ENCODE assay signal across 9 mouse cellular contexts in genomic region chr19:10272746-10273145, GRCm38 (mm10). TPM values are rescaled to one million over a fixed set of nuclear protein-coding genes. Genes with fewer than 3 reads are reported as not detected.
A peak's percentile ranks its signal among the peaks of the same experiment; 100 is the strongest.
DNase-seq lines count a peak whose midpoint lies in the region; ATAC-seq and TF ChIP-seq lines count a peak whose summit lies in the region.
"Had no signal": no experiment of that assay in that cellular context is flagged by ENCODE, and none has a peak within 500 bp of the region (broad histone marks: within the 10 kb centered on the region; RNA-seq: fewer than 3 reads in every experiment).

No protein-coding gene starts in this region.

- no peak for TF ChIP-seq CTCF in intestine, postnatal 0 days (IDR thresholded peaks at IDR 0.05; ENCODE audit: low read depth)
- TF ChIP-seq CTCF in E14TG2a.4 (conservative IDR thresholded peaks at IDR 0.05; ENCODE audit: low read length), result no peak

- no peak overlapping the region for H3K4me3 ChIP-seq in intestine, embryonic 14.5 days (ENCODE audit: low read depth, low read length)
- H3K4me3 ChIP-seq in intestine, postnatal 0 days (ENCODE audit: low read depth, low read length), result no peak overlapping the region
- peak overlapping the region; percentile 61 for H3K4me3 ChIP-seq in E14TG2a.4 (replicated peaks; ENCODE audit: low read length)
- no peak overlapping the region; the same call in 1 of the 2 replicates for H3K4me3 ChIP-seq in forebrain, embryonic 16.5 days (replicated peaks; ENCODE audit: low read length)
- no peak overlapping the region for H3K4me3 ChIP-seq in hindbrain, embryonic 11.5 days (ENCODE audit: low read depth, low read length)
- no peak overlapping the region for H3K4me3 ChIP-seq in midbrain, embryonic 13.5 days (replicated peaks)

- peak overlapping the region; percentile 75 for H3K27ac ChIP-seq in intestine, embryonic 14.5 days (ENCODE audit: low read depth)
- H3K27ac ChIP-seq in intestine, postnatal 0 days (ENCODE audit: low read depth, low read length), result no peak overlapping the region
- no peak overlapping the region for H3K27ac ChIP-seq in forebrain, embryonic 16.5 days (ENCODE audit: low read length)
- no peak overlapping the region for H3K27ac ChIP-seq in hindbrain, embryonic 11.5 days (ENCODE audit: low read depth, low read length)
- H3K27ac ChIP-seq in midbrain, embryonic 13.5 days, result no peak overlapping the region

- peak; percentile 74 for DNase-seq in intestine, embryonic 14.5 days (ENCODE audit: low spot score)
- peak; percentile 52 for DNase-seq in hindbrain, embryonic 11.5 days (ENCODE audit: low spot score)
- peak; percentile 58 for DNase-seq in thymus, postnatal 0 days (ENCODE audit: low spot score)
- DNase-seq in testis, postnatal 14 days (ENCODE audit: low spot score), result no peak

- ATAC-seq in intestine, embryonic 14.5 days (replicated peaks; ENCODE audit: low FRiP score, low TSS enrichment, low read depth), result peak; percentile 44
- no peak for ATAC-seq in intestine, postnatal 0 days
- peak; percentile 67 for ATAC-seq in forebrain, embryonic 16.5 days
- peak; percentile 56 for ATAC-seq in hindbrain, embryonic 11.5 days (ENCODE audit: low FRiP score)
- ATAC-seq in midbrain, embryonic 13.5 days, result peak; percentile 74

- no peaks in the 10 kb centered on the region for H3K36me3 ChIP-seq in intestine, embryonic 14.5 days (ENCODE audit: control insufficient read depth, insufficient read depth, low read length)
- no peaks in the 10 kb centered on the region for H3K36me3 ChIP-seq in intestine, postnatal 0 days (ENCODE audit: control insufficient read depth, insufficient read depth)
- H3K36me3 ChIP-seq in E14TG2a.4 (ENCODE audit: insufficient read depth, low read length), result no peaks in the 10 kb centered on the region
- H3K36me3 ChIP-seq in forebrain, embryonic 16.5 days (ENCODE audit: control insufficient read depth, insufficient read depth), result no peaks in the 10 kb centered on the region
- H3K36me3 ChIP-seq in hindbrain, embryonic 11.5 days (ENCODE audit: control insufficient read depth, insufficient read depth, low read length), result no peaks in the 10 kb centered on the region
- no peaks in the 10 kb centered on the region for H3K36me3 ChIP-seq in midbrain, embryonic 13.5 days
- H3K36me3 ChIP-seq: G1E had no signal

- H3K4me1 ChIP-seq in intestine, embryonic 14.5 days (replicated peaks; ENCODE audit: control insufficient read depth, insufficient read depth, low read length), result peaks cover 37% of the 10 kb centered on the region
- peaks cover 11% of the 10 kb centered on the region; the same call in 1 of the 2 replicates for H3K4me1 ChIP-seq in intestine, postnatal 0 days (replicated peaks; ENCODE audit: control insufficient read depth, insufficient read depth, low read length)
- H3K4me1 ChIP-seq in E14TG2a.4 (replicated peaks; ENCODE audit: low read depth, low read length), result peaks cover 95% of the 10 kb centered on the region
- H3K4me1 ChIP-seq in forebrain, embryonic 16.5 days (replicated peaks; ENCODE audit: control insufficient read depth, insufficient read depth, low read length), result peaks cover 27% of the 10 kb centered on the region
- H3K4me1 ChIP-seq in hindbrain, embryonic 11.5 days (replicated peaks; ENCODE audit: control insufficient read depth, insufficient read depth, low read length), result peaks cover 8% of the 10 kb centered on the region
- peaks cover 36% of the 10 kb centered on the region for H3K4me1 ChIP-seq in midbrain, embryonic 13.5 days (replicated peaks)

- H3K4me2 ChIP-seq in intestine, embryonic 14.5 days (ENCODE audit: low read length), result peak overlapping the region; percentile 45
- H3K4me2 ChIP-seq in intestine, postnatal 0 days (replicated peaks; ENCODE audit: low read depth), result no peak overlapping the region
- peak overlapping the region; percentile 33; the same call in 1 of the 2 replicates for H3K4me2 ChIP-seq in forebrain, embryonic 16.5 days (ENCODE audit: low read length)
- 0 out of 2 replicates have a peak overlapping the region, but pooled peaks have one; percentile 29 for H3K4me2 ChIP-seq in hindbrain, embryonic 11.5 days (replicated peaks; ENCODE audit: low read depth, low read length)
- H3K4me2 ChIP-seq in midbrain, embryonic 13.5 days (replicated peaks), result peak overlapping the region; percentile 38

- WGBS in intestine, embryonic 14.5 days, result 17% methylated on average over 11 of the region's 11 CpGs
- 40% methylated on average over 11 of the region's 11 CpGs for WGBS in intestine, postnatal 0 days
- 33% methylated on average over 11 of the region's 11 CpGs for WGBS in forebrain, embryonic 16.5 days
- WGBS in hindbrain, embryonic 11.5 days, result 33% methylated on average over 11 of the region's 11 CpGs
- WGBS in midbrain, embryonic 13.5 days, result 26% methylated on average over 11 of the region's 11 CpGs

- no peaks in the 10 kb centered on the region for H3K27me3 ChIP-seq in intestine, embryonic 14.5 days (replicated peaks; ENCODE audit: control insufficient read depth, insufficient read depth, low read length)
- H3K27me3 ChIP-seq in intestine, postnatal 0 days (replicated peaks; ENCODE audit: control insufficient read depth, insufficient read depth, low read length), result no peaks in the 10 kb centered on the region
- peaks cover 7% of the 10 kb centered on the region for H3K27me3 ChIP-seq in E14TG2a.4 (ENCODE audit: insufficient read depth, low read length)
- H3K27me3 ChIP-seq in forebrain, embryonic 16.5 days (replicated peaks; ENCODE audit: control insufficient read depth, insufficient read depth, low read length), result no peaks in the 10 kb centered on the region
- peaks cover 14% of the 10 kb centered on the region for H3K27me3 ChIP-seq in hindbrain, embryonic 11.5 days (ENCODE audit: control insufficient read depth, insufficient read depth, low read length)
- 0 out of 2 replicates have a peak, but pooled peaks cover 10% of the 10 kb centered on the region for H3K27me3 ChIP-seq in midbrain, embryonic 13.5 days

- 0 out of 2 replicates have a peak overlapping the region, but pooled peaks have one; percentile 25 for H3K9ac ChIP-seq in intestine, embryonic 14.5 days (ENCODE audit: low read length)
- no peak overlapping the region for H3K9ac ChIP-seq in intestine, postnatal 0 days (ENCODE audit: low read depth, low read length)
- H3K9ac ChIP-seq in forebrain, embryonic 16.5 days (replicated peaks; ENCODE audit: low read depth, low read length), result peak overlapping the region; percentile 33; the same call in 1 of the 2 replicates
- no peak overlapping the region for H3K9ac ChIP-seq in hindbrain, embryonic 11.5 days (ENCODE audit: low read depth, low read length)
- 0 out of 2 replicates have a peak overlapping the region, but pooled peaks have one; percentile 53 for H3K9ac ChIP-seq in midbrain, embryonic 13.5 days (replicated peaks)

- H3K9me3 ChIP-seq in intestine, embryonic 14.5 days (ENCODE audit: control insufficient read depth, low read length), result no peaks in the 10 kb centered on the region
- no peaks in the 10 kb centered on the region for H3K9me3 ChIP-seq in intestine, postnatal 0 days (ENCODE audit: control insufficient read depth)
- no peaks in the 10 kb centered on the region for H3K9me3 ChIP-seq in E14TG2a.4 (ENCODE audit: low read length)
- H3K9me3 ChIP-seq in forebrain, embryonic 16.5 days (ENCODE audit: control insufficient read depth, low read length), result no peaks in the 10 kb centered on the region
- H3K9me3 ChIP-seq in hindbrain, embryonic 11.5 days (ENCODE audit: control insufficient read depth, low read length), result no peaks in the 10 kb centered on the region
- no peaks in the 10 kb centered on the region for H3K9me3 ChIP-seq in midbrain, embryonic 13.5 days
- H3K9me3 ChIP-seq: G1E had no signal

RNA-seq across cellular contexts. Expression of gene Dagla, which starts 31.9 kb away (rescaled TPM):
- 4.2 and 4.7 TPM in 2 replicates for polyA plus RNA-seq in intestine, embryonic 14.5 days (2014; fragmentation: Nextera tagmentation; extraction: Ambion mirVana)
- polyA plus RNA-seq in intestine, postnatal 0 days (2015; fragmentation: Nextera tagmentation; extraction: Ambion mirVana), result 1.3 TPM in 2 replicates
- polyA plus RNA-seq in forebrain, embryonic 16.5 days (2015; fragmentation: Nextera tagmentation; extraction: Ambion mirVana), result 8.1 and 8.4 TPM in 2 replicates
- polyA plus RNA-seq in hindbrain, embryonic 11.5 days (2014; fragmentation: Nextera tagmentation; extraction: Ambion mirVana), result 1.5 and 1.8 TPM in 2 replicates
- 5.1 and 5.3 TPM in 2 replicates for polyA plus RNA-seq in midbrain, embryonic 13.5 days (2015; fragmentation: Nextera tagmentation; extraction: Ambion mirVana)
- 0.17 and 0.18 TPM in 2 replicates for polyA plus RNA-seq in thymus, postnatal 0 days (2015; fragmentation: Nextera tagmentation; extraction: Ambion mirVana)
- polyA plus RNA-seq: G1E had no signal

RNA-seq across cellular contexts. Expression of gene Myrf, which starts 32.2 kb away (rescaled TPM):
- 26.0 and 26.3 TPM in 2 replicates for polyA plus RNA-seq in intestine, embryonic 14.5 days (2014; fragmentation: Nextera tagmentation; extraction: Ambion mirVana)
- polyA plus RNA-seq in intestine, postnatal 0 days (2015; fragmentation: Nextera tagmentation; extraction: Ambion mirVana), result 4.1 and 4.5 TPM in 2 replicates
- polyA plus RNA-seq in forebrain, embryonic 16.5 days (2015; fragmentation: Nextera tagmentation; extraction: Ambion mirVana), result 0.29 and 0.30 TPM in 2 replicates
- 1.3 and 1.6 TPM in 2 replicates for polyA plus RNA-seq in hindbrain, embryonic 11.5 days (2014; fragmentation: Nextera tagmentation; extraction: Ambion mirVana)
- polyA plus RNA-seq in midbrain, embryonic 13.5 days (2015; fragmentation: Nextera tagmentation; extraction: Ambion mirVana), result 0.58 and 0.77 TPM in 2 replicates
- polyA plus RNA-seq in thymus, postnatal 0 days (2015; fragmentation: Nextera tagmentation; extraction: Ambion mirVana), result 0.03 and 0.12 TPM in 2 replicates
- polyA plus RNA-seq: G1E had no signal

Comparison
In these comparisons a context has a peak if more than half of its experiments do, and no peak if none do; other contexts are left out.
1. H3K9ac ChIP-seq: peak in intestine, embryonic 14.5 days (single experiment), forebrain, embryonic 16.5 days (single experiment) and midbrain, embryonic 13.5 days (single experiment); none in intestine, postnatal 0 days (single experiment) and hindbrain, embryonic 11.5 days (single experiment).